Mouse (Mus musculus): Measurements from ENCODE around the gene Morc1.
A peak's percentile ranks its signal among the peaks of the same experiment; 100 is the strongest.

The Morc1 gene

GRCm38 (mm10) chr16:48630466-48630865 is 199.4 kb downstream of the Morc1 start:
- DNase-seq: no peak

- DNase-seq: no peak
Observed at GRCm38 (mm10) chr16:48632351-48632750, 201.3 kb downstream of the Morc1 start.

- no peak for DNase-seq
Observed at GRCm38 (mm10) chr16:48646246-48646645, 215.2 kb downstream of the Morc1 start.

GRCm38 (mm10) chr16:48671696-48672095 is 240.7 kb downstream of the Morc1 start:
- no peak for DNase-seq

- DNase-seq: no peak
Observed at GRCm38 (mm10) chr16:48672664-48673063, 241.6 kb downstream of the Morc1 start.

- DNase-seq: peak; percentile 62
Observed at GRCm38 (mm10) chr16:48675607-48676006, 244.6 kb downstream of the Morc1 start.

GRCm38 (mm10) chr16:48676205-48676604 is 245.2 kb downstream of the Morc1 start:
- DNase-seq: no peak

GRCm38 (mm10) chr16:48677381-48677780 is 246.3 kb downstream of the Morc1 start:
- DNase-seq: no peak

GRCm38 (mm10) chr16:48678029-48678428 is 247.0 kb downstream of the Morc1 start:
- no peak for DNase-seq

Data from cerebellum, adult 11 months (tissue).